Mouse (Mus musculus) neural tube, embryonic 12.5 days (tissue): ENCODE data around the gene Cdr2. TPM values are rescaled to one million over a fixed set of nuclear protein-coding genes. Genes with fewer than 3 reads are reported as not detected.
"Not testable (repeated sequence)": the region's sequence is repeated elsewhere in the genome, so short reads cannot be mapped to it uniquely, and the experiment has no call there.

Experiments
- ATAC-seq: fragments of 200-750 bp; cut with Nextera tagmentation; 2 replicates; pipeline ENCODE4 v1.8.0; 2017; ENCODE audit warnings: low read depth, mild to moderate bottlenecking, moderate TSS enrichment, moderate library complexity; ENCODE audit not compliant: low FRiP score
- H3K27ac ChIP-seq: fragments of 300-500 bp; sonication (generic); 2 replicates; pipeline ENCODE4 v1.5.1; 2016
- H3K27me3 ChIP-seq: fragments of 300-500 bp; sonication (generic); replicated peaks from 2 replicates; pipeline ENCODE4 v1.6.1; 2016; ENCODE audit warnings: mild to moderate bottlenecking
- H3K36me3 ChIP-seq: fragments of 300-500 bp; sonication (generic); 2 replicates; pipeline ENCODE4 v1.6.1; 2016; ENCODE audit warnings: mild to moderate bottlenecking
- H3K4me1 ChIP-seq: fragments of 300-500 bp; sonication (generic); 2 replicates; pipeline ENCODE4 v1.6.1; 2016
- H3K4me2 ChIP-seq: fragments of 300-500 bp; sonication (generic); replicated peaks from 2 replicates; pipeline ENCODE4 v1.6.1; 2016; ENCODE audit warnings: mild to moderate bottlenecking
- H3K4me3 ChIP-seq: fragments of 300-500 bp; sonication (generic); 2 replicates; pipeline ENCODE4 v1.5.1; 2016
- H3K9ac ChIP-seq: fragments of 300-500 bp; sonication (generic); 2 replicates; pipeline ENCODE4 v1.6.1; 2016; ENCODE audit warnings: mild to moderate bottlenecking
- H3K9me3 ChIP-seq: fragments of 300-500 bp; sonication (generic); 2 replicates; pipeline ENCODE4 v1.6.1; 2016; ENCODE audit warnings: mild to moderate bottlenecking
- WGBS: fragments of 180-500 bp; shearing (Covaris S2); methylation state at CpG from one replicate; pipeline ENCODE4 v1.1.7; 2016; 5-methylcytosine and 5-hydroxymethylcytosine counted together
- polyA plus RNA-seq: library from polyadenylated mRNA; unstranded; fragments of >200 nt; fragmentation: Nextera tagmentation; extraction: Ambion mirVana; gene quantifications from 2 replicates; pipeline ENCODE4 v1.2.1, GENCODE M21; 2016

Cdr2 gene
- polyA plus RNA-seq, 1 experiment from 2014 or later, result 18.8 TPM

GRCm38 (mm10) chr7:120918526-120918962, 63.6 kb downstream of the Cdr2 start:
- 8% methylated on average over 10 of the region's 10 CpGs for WGBS
- Histone ChIP-seq H3K4me1 (peaks cover 8% of the 10 kb centered on the region), H3K4me2 (peak overlapping the region; percentile 65), H3K9ac (peak overlapping the region; percentile 89), H3K9me3 (no peaks in the 10 kb centered on the region), H3K27ac (no peak overlapping the region), H3K4me3 (peak overlapping the region; percentile 98), H3K36me3 (no peaks in the 10 kb centered on the region), H3K27me3 (no peaks in the 10 kb centered on the region)
- peak; percentile 31 for ATAC-seq

GRCm38 (mm10) chr7:120917592-120918461, 64.3 kb downstream of the Cdr2 start, which contains the start of gene Polr3e:
Polr3e (plus strand) TSS chr7:120917744.
- Histone ChIP-seq H3K27ac (peak within 1 kb of the TSS; percentile 57; the same call in 1 of the 2 replicates), H3K9me3 (no peaks in the 10 kb centered on the region), H3K4me3 (peak within 1 kb of the TSS; percentile 98), H3K4me2 (peak within 1 kb of the TSS; percentile 65), H3K9ac (peak within 1 kb of the TSS; percentile 89), H3K36me3 (no peaks in the 10 kb centered on the region), H3K4me1 (peaks cover 8% of the 10 kb centered on the region), H3K27me3 (no peaks in the 10 kb centered on the region)
- peak; percentile 95 for ATAC-seq
- WGBS, result under 1% methylated on average over 101 of the region's 102 CpGs

- Histone ChIP-seq H3K4me2 (peak overlapping the region; percentile 65), H3K27me3 (no peaks in the 10 kb centered on the region), H3K4me1 (peaks cover 8% of the 10 kb centered on the region), H3K4me3 (peak overlapping the region; percentile 98; the same call in 1 of the 2 replicates), H3K36me3 (no peaks in the 10 kb centered on the region), H3K9me3 (no peaks in the 10 kb centered on the region), H3K27ac (no peak overlapping the region), H3K9ac (no peak overlapping the region)
- 11% methylated on average over 12 of the region's 12 CpGs for WGBS
- peak; percentile 89 for ATAC-seq
Measured at GRCm38 (mm10) chr7:120917279-120917591, 64.9 kb downstream of the Cdr2 start.

- Histone ChIP-seq H3K4me1 (peaks cover 8% of the 10 kb centered on the region), H3K4me2 (no peak overlapping the region; the same call in 1 of the 2 replicates), H3K4me3 (no peak overlapping the region), H3K27me3 (no peaks in the 10 kb centered on the region), H3K9ac (no peak overlapping the region), H3K27ac (no peak overlapping the region), H3K36me3 (no peaks in the 10 kb centered on the region), H3K9me3 (no peaks in the 10 kb centered on the region)
- ATAC-seq, result no peak
- WGBS, result 22% methylated on average over 11 of the region's 11 CpGs
Measured at GRCm38 (mm10) chr7:120916262-120916875, 65.7 kb downstream of the Cdr2 start.

GRCm38 (mm10) chr7:120913332-120913731, 68.8 kb downstream of the Cdr2 start:
- Histone ChIP-seq H3K4me1 (0 out of 2 replicates have a peak, but pooled peaks cover under 1% of the 10 kb centered on the region), H3K4me2 (no peak overlapping the region), H3K27ac (no peak overlapping the region), H3K9me3 (no peaks in the 10 kb centered on the region), H3K4me3 (no peak overlapping the region), H3K9ac (no peak overlapping the region), H3K27me3 (no peaks in the 10 kb centered on the region), H3K36me3 (no peaks in the 10 kb centered on the region)
- 33% methylated on average over 1 of the region's 1 CpGs for WGBS
- ATAC-seq, result no peak

GRCm38 (mm10) chr7:120911268-120911667, 70.8 kb downstream of the Cdr2 start:
- H3K9ac ChIP-seq, H3K36me3 ChIP-seq, H3K27me3 ChIP-seq, H3K4me3 ChIP-seq, H3K4me2 ChIP-seq, H3K27ac ChIP-seq, H3K9me3 ChIP-seq, H3K4me1 ChIP-seq, ATAC-seq: not testable (repeated sequence)
- 90% methylated on average over 6 of the region's 6 CpGs for WGBS

DNA sequence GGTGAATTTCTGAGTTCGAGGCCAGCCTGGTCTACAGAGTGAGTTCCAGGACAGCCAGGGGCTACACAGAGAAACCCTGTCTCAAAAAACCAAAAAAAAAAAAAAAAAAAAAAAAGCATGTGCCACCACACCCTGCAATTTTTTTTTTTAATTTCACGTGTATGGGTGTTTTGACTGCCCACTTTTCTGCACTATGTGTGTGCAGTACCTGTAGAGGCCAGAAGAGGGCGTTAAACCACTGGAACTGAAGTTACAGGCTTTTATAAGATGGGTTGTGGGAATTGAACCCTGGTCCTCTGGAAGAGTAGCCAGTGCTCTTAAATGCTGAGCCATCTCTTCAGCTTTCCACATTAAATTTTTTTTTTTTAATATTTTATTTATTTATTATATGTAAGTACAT, 71.9 kb downstream of the Cdr2 start:
- 75% methylated on average over 3 of the region's 3 CpGs for WGBS
- not testable (repeated sequence) for H3K9me3 ChIP-seq, H3K27ac ChIP-seq, ATAC-seq, H3K4me3 ChIP-seq, H3K4me2 ChIP-seq, H3K36me3 ChIP-seq, H3K9ac ChIP-seq, H3K27me3 ChIP-seq, H3K4me1 ChIP-seq

Other genes starting within 250 kb of the Cdr2 start
- 0.28 and 0.50 TPM in 2 replicates for gene Vwa3a, start 243.0 kb downstream of the Cdr2 start, polyA plus RNA-seq
- not detected in 2 replicates for gene Gm5737, start 169.9 kb downstream of the Cdr2 start, polyA plus RNA-seq
- gene Eef2k, start 139.5 kb downstream of the Cdr2 start, polyA plus RNA-seq, result 21.1 and 22.2 TPM in 2 replicates
- 26.6 and 28.0 TPM in 2 replicates for gene Polr3e, start 64.6 kb downstream of the Cdr2 start, polyA plus RNA-seq
- gene Mfsd13b, start 197 bp upstream of the Cdr2 start, polyA plus RNA-seq, result 0.20 TPM in 1 of 2 replicates, not detected in the other
- 219 and 227 TPM in 2 replicates for gene Mettl9, start 52.1 kb upstream of the Cdr2 start, polyA plus RNA-seq
- 0.79 and 1.2 TPM in 2 replicates for gene Igsf6, start 92.3 kb upstream of the Cdr2 start, polyA plus RNA-seq
- gene Otoa, start 99.3 kb upstream of the Cdr2 start, polyA plus RNA-seq, result 0.18 and 0.22 TPM in 2 replicates